Mouse (Mus musculus) heart, embryonic 11.5 days (tissue): Measurements from ENCODE around the gene Adipoq. TPM values are rescaled to one million over a fixed set of nuclear protein-coding genes. Genes with fewer than 3 reads are reported as not detected.

ENCODE experiments used
- ATAC-seq: fragments of 200-750 bp; cut with Nextera tagmentation; replicated peaks from 2 replicates; pipeline ENCODE4 v1.8.0; 2017; ENCODE audit warnings: moderate library complexity; ENCODE audit not compliant: insufficient number of reproducible peaks, low FRiP score, low TSS enrichment
- H3K27ac ChIP-seq: fragments of 300-500 bp; sonication (generic); 2 replicates; pipeline ENCODE4 v1.5.1; 2014; ENCODE audit warnings: mild to moderate bottlenecking, low read depth, low read length
- H3K27me3 ChIP-seq: fragments of 300-500 bp; sonication (generic); 2 replicates; pipeline ENCODE4 v1.6.1; 2014; ENCODE audit warnings: mild to moderate bottlenecking, low read length, mixed read lengths; ENCODE audit not compliant: control insufficient read depth, insufficient read depth
- H3K36me3 ChIP-seq: fragments of 300-500 bp; sonication (generic); 2 replicates; pipeline ENCODE4 v1.6.1; 2014; ENCODE audit warnings: mild to moderate bottlenecking, low read length, moderate library complexity, mixed read lengths; ENCODE audit not compliant: control insufficient read depth, insufficient read depth
- H3K4me1 ChIP-seq: fragments of 300-500 bp; sonication (generic); 2 replicates; pipeline ENCODE4 v1.6.1; 2014; ENCODE audit warnings: low read length; ENCODE audit not compliant: control insufficient read depth, insufficient read depth
- H3K4me2 ChIP-seq: fragments of 300-500 bp; sonication (generic); 2 replicates; pipeline ENCODE4 v1.6.1; 2014; ENCODE audit warnings: mild to moderate bottlenecking, moderate library complexity
- H3K4me3 ChIP-seq: fragments of 300-500 bp; sonication (generic); 2 replicates; pipeline ENCODE4 v1.5.1; 2014; ENCODE audit warnings: low read depth, low read length
- H3K9ac ChIP-seq: fragments of 300-500 bp; sonication (generic); 2 replicates; pipeline ENCODE4 v1.6.1; 2014; ENCODE audit warnings: mild to moderate bottlenecking, low read depth, low read length, moderate library complexity
- H3K9me3 ChIP-seq: fragments of 300-500 bp; sonication (generic); replicated peaks from 2 replicates; pipeline ENCODE4 v1.6.1; 2016; ENCODE audit warnings: low read length; ENCODE audit not compliant: control insufficient read depth
- WGBS: fragments of 180-500 bp; shearing (Covaris S2); extraction: QIAGEN DNeasy Blood & Tissue Kit; methylation state at CpG from one replicate; pipeline ENCODE4 v1.1.7; 2014; ENCODE audit not compliant: insufficient replicate concordance; 5-methylcytosine and 5-hydroxymethylcytosine counted together
- polyA plus RNA-seq: library from polyadenylated mRNA; unstranded; fragments of >200 nt; fragmentation: Nextera tagmentation; extraction: Ambion mirVana; gene quantifications from 2 replicates; pipeline ENCODE4 v1.2.1, GENCODE M21; 2014

Gene Adipoq
- polyA plus RNA-seq, 1 experiment from 2014 or later, result 0.16 TPM

DNA sequence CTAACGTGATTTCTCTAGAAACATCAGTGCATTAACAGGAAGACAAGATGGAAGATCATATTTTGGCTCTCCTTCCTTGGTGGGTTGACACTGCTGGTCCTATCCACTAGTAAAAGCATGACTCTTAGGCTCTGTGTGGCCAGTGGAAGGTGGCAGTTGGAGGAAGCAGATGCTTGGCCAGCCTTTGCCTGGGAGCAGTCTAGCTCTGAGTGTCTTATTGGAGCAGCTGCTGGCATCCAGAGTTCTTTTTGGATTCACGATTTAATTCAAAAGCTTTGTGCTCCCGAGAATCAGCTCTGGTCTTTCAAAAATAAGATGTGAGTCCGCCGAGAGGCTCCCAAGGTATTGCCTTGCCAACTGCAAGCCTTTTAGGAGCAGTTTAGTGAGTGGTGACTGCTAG is 1.1 kb upstream of the Adipoq start:
- no peaks in the 10 kb centered on the region for H3K9me3 ChIP-seq
- no peak overlapping the region for H3K27ac ChIP-seq
- no peaks in the 10 kb centered on the region for H3K27me3 ChIP-seq
- WGBS, result 67% methylated on average over 5 of the region's 5 CpGs
- no peak overlapping the region for H3K9ac ChIP-seq
- no peaks in the 10 kb centered on the region for H3K4me1 ChIP-seq
- no peak overlapping the region for H3K4me2 ChIP-seq
- H3K36me3 ChIP-seq, result no peaks in the 10 kb centered on the region
- no peak overlapping the region for H3K4me3 ChIP-seq
- no peak for ATAC-seq

DNA sequence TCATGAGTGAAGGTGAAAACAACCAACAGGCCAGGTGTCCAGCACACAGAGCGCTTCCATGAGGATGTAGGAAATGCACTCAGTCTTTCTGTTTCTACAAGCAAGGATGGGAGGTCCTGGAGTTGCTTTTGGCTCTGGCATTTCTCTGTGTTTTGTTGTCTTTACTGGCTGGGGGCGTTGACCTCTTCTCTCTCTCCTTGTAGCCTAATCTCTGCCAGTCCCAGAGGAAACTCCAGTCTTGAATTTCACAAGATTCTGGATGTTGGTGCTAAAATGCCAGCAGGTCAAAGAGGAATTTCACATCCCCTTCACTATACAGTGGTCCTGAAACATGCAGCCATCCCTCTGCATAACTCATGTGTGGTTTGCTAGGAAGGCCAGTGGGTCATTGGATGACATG is 2.6 kb downstream of the Adipoq start:
- Histone ChIP-seq H3K4me3 (no peak overlapping the region), H3K27me3 (no peaks in the 10 kb centered on the region), H3K9me3 (no peaks in the 10 kb centered on the region), H3K36me3 (no peaks in the 10 kb centered on the region), H3K27ac (no peak overlapping the region), H3K9ac (no peak overlapping the region), H3K4me1 (no peaks in the 10 kb centered on the region), H3K4me2 (no peak overlapping the region)
- ATAC-seq, result no peak
- 59% methylated on average over 2 of the region's 2 CpGs for WGBS

DNA sequence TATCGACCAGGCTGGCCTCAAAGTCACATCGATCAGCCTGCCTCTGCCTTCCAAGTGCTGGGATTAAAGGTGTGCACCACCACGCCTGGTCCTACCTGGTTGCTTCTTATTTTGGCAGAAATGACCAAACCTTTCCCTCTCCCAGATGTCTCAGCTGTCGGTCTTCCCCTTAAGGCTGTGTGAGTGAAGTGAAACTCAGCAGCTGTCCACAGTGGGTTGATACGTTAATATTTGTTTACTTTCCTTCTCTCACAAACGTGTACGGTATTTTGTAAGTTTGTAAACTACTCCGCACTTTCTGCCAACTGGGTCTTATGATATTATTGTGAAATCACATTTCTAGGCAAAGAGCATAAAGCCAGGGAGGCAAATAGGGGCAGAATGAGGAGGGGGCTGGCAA is 3.1 kb downstream of the Adipoq start:
- H3K27me3 ChIP-seq, result no peaks in the 10 kb centered on the region
- WGBS, result 75% methylated on average over 8 of the region's 8 CpGs
- ATAC-seq, result no peak
- H3K27ac ChIP-seq, result no peak overlapping the region
- H3K4me3 ChIP-seq, result no peak overlapping the region
- no peaks in the 10 kb centered on the region for H3K4me1 ChIP-seq
- no peak overlapping the region for H3K4me2 ChIP-seq
- no peaks in the 10 kb centered on the region for H3K9me3 ChIP-seq
- H3K9ac ChIP-seq, result no peak overlapping the region
- no peaks in the 10 kb centered on the region for H3K36me3 ChIP-seq

GRCm38 (mm10) chr16:23151423-23151822 is 5.1 kb downstream of the Adipoq start:
- no peaks in the 10 kb centered on the region for H3K36me3 ChIP-seq
- no peak overlapping the region for H3K9ac ChIP-seq
- no peak overlapping the region for H3K4me2 ChIP-seq
- H3K4me1 ChIP-seq, result no peaks in the 10 kb centered on the region
- no peak for ATAC-seq
- 19% methylated on average over 2 of the region's 2 CpGs for WGBS
- H3K4me3 ChIP-seq, result no peak overlapping the region
- H3K27ac ChIP-seq, result no peak overlapping the region
- no peaks in the 10 kb centered on the region; the same call in 1 of the 2 replicates for H3K27me3 ChIP-seq
- H3K9me3 ChIP-seq, result no peaks in the 10 kb centered on the region

- Histone ChIP-seq H3K36me3 (no peaks in the 10 kb centered on the region), H3K27me3 (no peaks in the 10 kb centered on the region; the same call in 1 of the 2 replicates), H3K4me2 (no peak overlapping the region), H3K9ac (no peak overlapping the region), H3K4me1 (0 out of 2 replicates have a peak, but pooled peaks cover 2% of the 10 kb centered on the region), H3K9me3 (no peaks in the 10 kb centered on the region), H3K4me3 (no peak overlapping the region), H3K27ac (no peak overlapping the region)
- ATAC-seq, result no peak
- WGBS, result 69% methylated on average over 5 of the region's 5 CpGs
Measured at GRCm38 (mm10) chr16:23154261-23154660, 7.9 kb downstream of the Adipoq start.

- H3K4me1 ChIP-seq, result 0 out of 2 replicates have a peak, but pooled peaks cover 2% of the 10 kb centered on the region
- ATAC-seq, result no peak
- no peaks in the 10 kb centered on the region for H3K9me3 ChIP-seq
- H3K9ac ChIP-seq, result no peak overlapping the region
- H3K4me3 ChIP-seq, result no peak overlapping the region
- no peaks in the 10 kb centered on the region for H3K36me3 ChIP-seq
- no peak overlapping the region for H3K4me2 ChIP-seq
- 89% methylated on average over 13 of the region's 13 CpGs for WGBS
- H3K27me3 ChIP-seq, result no peaks in the 10 kb centered on the region; the same call in 1 of the 2 replicates
- H3K27ac ChIP-seq, result no peak overlapping the region
Measured at GRCm38 (mm10) chr16:23157013-23157412, 10.7 kb downstream of the Adipoq start.

- Histone ChIP-seq H3K4me1 (0 out of 2 replicates have a peak, but pooled peaks cover 2% of the 10 kb centered on the region), H3K9ac (no peak overlapping the region), H3K4me3 (no peak overlapping the region), H3K27me3 (no peaks in the 10 kb centered on the region; the same call in 1 of the 2 replicates), H3K36me3 (no peaks in the 10 kb centered on the region), H3K4me2 (no peak overlapping the region), H3K27ac (no peak overlapping the region), H3K9me3 (no peaks in the 10 kb centered on the region)
- ATAC-seq, result no peak
- 80% methylated on average over 7 of the region's 7 CpGs for WGBS
Measured at GRCm38 (mm10) chr16:23158292-23158691, 12.0 kb downstream of the Adipoq start.

- Histone ChIP-seq H3K4me2 (no peak overlapping the region), H3K27me3 (no peaks in the 10 kb centered on the region; the same call in 1 of the 2 replicates), H3K4me1 (0 out of 2 replicates have a peak, but pooled peaks cover 2% of the 10 kb centered on the region), H3K9me3 (no peaks in the 10 kb centered on the region), H3K27ac (no peak overlapping the region), H3K9ac (no peak overlapping the region), H3K4me3 (no peak overlapping the region), H3K36me3 (no peaks in the 10 kb centered on the region)
- ATAC-seq, result no peak
- WGBS, result 29% methylated on average over 2 of the region's 2 CpGs
Measured at GRCm38 (mm10) chr16:23158957-23159356, 12.6 kb downstream of the Adipoq start.

DNA sequence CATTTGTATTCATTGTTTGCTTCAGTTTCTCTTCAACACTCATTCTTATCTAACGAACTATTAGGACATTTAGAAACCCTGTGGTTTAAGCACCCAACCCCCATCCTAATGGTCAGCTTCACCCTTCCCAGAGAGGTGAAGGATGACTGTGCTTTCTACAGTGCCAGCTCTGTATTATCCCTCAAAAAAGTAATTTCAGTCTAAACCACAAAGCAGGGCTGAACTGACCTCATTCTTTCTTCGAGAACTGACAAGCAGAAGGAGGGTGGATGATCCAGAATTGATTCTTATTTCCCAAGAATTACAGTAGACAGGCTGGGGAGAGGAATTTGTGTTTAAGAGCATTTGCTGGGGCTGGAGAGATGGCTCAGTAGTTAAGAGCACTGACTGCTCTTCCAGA is 13.4 kb downstream of the Adipoq start:
- Histone ChIP-seq H3K36me3 (no peaks in the 10 kb centered on the region), H3K9ac (no peak overlapping the region), H3K9me3 (no peaks in the 10 kb centered on the region), H3K4me3 (no peak overlapping the region), H3K4me2 (no peak overlapping the region), H3K27ac (no peak overlapping the region), H3K4me1 (0 out of 2 replicates have a peak, but pooled peaks cover 2% of the 10 kb centered on the region), H3K27me3 (no peaks in the 10 kb centered on the region; the same call in 1 of the 2 replicates)
- 51% methylated on average over 2 of the region's 2 CpGs for WGBS
- no peak for ATAC-seq
